Mouse (Mus musculus): ENCODE results near the gene Mafk. TPM values are rescaled to one million over a fixed set of nuclear protein-coding genes. Genes with fewer than 3 reads are reported as not detected.

Gene Mafk
- polyA plus RNA-seq, 1 experiment from 2014 or later, result 7.5 TPM

DNA sequence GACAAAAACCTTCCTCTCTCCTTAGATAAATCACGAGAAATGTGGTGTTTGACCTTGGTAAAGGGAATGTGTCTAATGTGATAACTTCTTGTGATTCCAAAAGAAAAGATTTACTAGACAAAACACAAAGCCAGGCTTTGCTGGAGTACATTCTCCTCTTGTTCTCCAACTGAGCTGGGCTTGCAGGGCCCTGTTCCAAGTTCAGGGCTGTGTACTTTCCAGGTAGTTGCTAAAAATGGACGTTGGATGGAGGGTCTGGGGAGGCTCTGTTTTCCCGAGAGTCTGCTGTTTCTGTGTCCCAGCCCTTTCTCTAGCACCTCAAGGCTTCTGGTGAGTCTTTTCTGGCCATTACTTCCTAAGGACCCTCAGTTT is 1.6 kb downstream of the Mafk start:
- 77% methylated on average over 3 of the region's 3 CpGs for WGBS
- no peak overlapping the region for H3K9ac ChIP-seq (ENCODE audit: low read length)
- H3K27me3 ChIP-seq (ENCODE audit: control insufficient read depth, insufficient read depth, low read length), result no peaks in the 10 kb centered on the region
- H3K9me3 ChIP-seq (ENCODE audit: control insufficient read depth, low read length), result no peaks in the 10 kb centered on the region
- ATAC-seq (replicated peaks; ENCODE audit: low FRiP score) (no peak), DNase-seq (ENCODE audit: low spot score) (no peak)
- H3K36me3 ChIP-seq (ENCODE audit: control insufficient read depth, insufficient read depth, low read length), result no peaks in the 10 kb centered on the region
- H3K4me2 ChIP-seq (ENCODE audit: low read depth, low read length, severe bottlenecking), result no peak overlapping the region
- H3K27ac ChIP-seq (ENCODE audit: low read depth, low read length), result no peak overlapping the region
- H3K4me1 ChIP-seq (replicated peaks; ENCODE audit: control insufficient read depth, insufficient read depth, low read length), result peaks cover 19% of the 10 kb centered on the region
- no peak overlapping the region for H3K4me3 ChIP-seq (ENCODE audit: low read depth, low read length)

DNA sequence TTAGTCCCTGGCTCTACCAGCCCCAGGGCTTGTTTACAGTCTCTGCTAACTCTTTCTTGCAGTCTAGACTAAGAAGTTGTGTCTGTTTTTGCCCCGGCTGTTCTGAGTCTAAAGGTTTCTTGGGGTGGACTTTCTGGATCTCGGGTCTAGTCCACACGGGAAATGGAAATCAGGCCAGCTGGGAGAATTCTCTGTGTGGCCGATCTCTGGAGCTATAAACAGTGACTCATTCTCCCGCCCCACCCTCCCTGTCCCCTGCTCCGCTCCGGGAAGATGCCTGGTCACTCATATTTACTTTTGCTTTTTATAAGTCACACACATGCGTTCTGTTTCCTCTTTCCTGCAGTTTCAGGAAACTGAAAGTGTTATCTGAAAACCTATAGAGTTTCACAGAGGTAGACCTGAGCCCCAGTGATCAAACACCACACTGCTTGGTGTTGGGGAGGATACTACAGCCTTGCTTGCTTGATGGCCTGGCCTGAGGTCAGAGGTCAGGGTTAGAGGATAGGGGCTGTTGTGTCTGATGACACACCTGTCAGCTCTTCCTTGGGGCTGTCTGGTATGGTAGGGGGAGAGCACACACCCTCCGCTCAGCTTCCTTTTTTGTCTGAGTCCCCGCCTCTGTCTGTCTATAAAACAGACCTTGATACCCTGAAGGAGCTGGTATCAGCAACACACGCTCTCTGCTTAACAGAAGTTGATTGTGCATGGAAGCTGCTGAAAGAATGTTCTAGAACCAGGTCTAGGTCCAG is 2.2 kb downstream of the Mafk start:
- Histone ChIP-seq H3K27me3 (ENCODE audit: control insufficient read depth, insufficient read depth, low read length) (no peaks in the 10 kb centered on the region), H3K9ac (ENCODE audit: low read length) (no peak overlapping the region), H3K27ac (ENCODE audit: low read depth, low read length) (no peak overlapping the region), H3K9me3 (ENCODE audit: control insufficient read depth, low read length) (no peaks in the 10 kb centered on the region), H3K36me3 (ENCODE audit: control insufficient read depth, insufficient read depth, low read length) (no peaks in the 10 kb centered on the region), H3K4me2 (ENCODE audit: low read depth, low read length, severe bottlenecking) (peak overlapping the region; percentile 2; the same call in 1 of the 2 replicates), H3K4me3 (ENCODE audit: low read depth, low read length) (no peak overlapping the region), H3K4me1 (replicated peaks; ENCODE audit: control insufficient read depth, insufficient read depth, low read length) (peaks cover 24% of the 10 kb centered on the region)
- ATAC-seq (replicated peaks; ENCODE audit: low FRiP score) (no peak), DNase-seq (ENCODE audit: low spot score) (no peak)
- 77% methylated on average over 11 of the region's 11 CpGs for WGBS

DNA sequence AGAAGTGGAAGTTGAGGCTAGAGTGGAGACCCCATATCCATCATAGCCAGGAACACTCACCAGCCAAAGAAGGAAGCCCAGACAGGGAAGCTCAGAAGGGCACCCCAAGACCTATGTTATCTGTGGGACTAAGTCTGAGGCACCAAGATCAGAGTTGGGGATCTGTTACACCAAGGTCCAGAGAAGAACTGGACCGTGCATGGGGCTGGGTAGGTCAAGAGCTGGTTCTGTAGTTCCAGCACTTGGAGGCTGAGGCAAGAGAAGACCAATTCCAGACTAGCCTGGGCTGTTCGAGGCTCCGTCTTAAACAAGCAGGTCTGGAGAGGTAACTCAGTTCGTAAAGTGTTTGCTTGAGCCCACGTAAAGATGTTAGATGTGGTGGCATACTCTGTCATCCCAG is 2.8 kb downstream of the Mafk start:
- no peaks in the 10 kb centered on the region for H3K27me3 ChIP-seq (ENCODE audit: control insufficient read depth, insufficient read depth, low read length)
- peak overlapping the region; percentile 2; the same call in 1 of the 2 replicates for H3K4me2 ChIP-seq (ENCODE audit: low read depth, low read length, severe bottlenecking)
- no peak for ATAC-seq (replicated peaks; ENCODE audit: low FRiP score)
- peaks cover 27% of the 10 kb centered on the region for H3K4me1 ChIP-seq (replicated peaks; ENCODE audit: control insufficient read depth, insufficient read depth, low read length)
- no peak for DNase-seq (ENCODE audit: low spot score)
- H3K4me3 ChIP-seq (ENCODE audit: low read depth, low read length), result no peak overlapping the region
- no peaks in the 10 kb centered on the region for H3K36me3 ChIP-seq (ENCODE audit: control insufficient read depth, insufficient read depth, low read length)
- H3K27ac ChIP-seq (ENCODE audit: low read depth, low read length), result no peak overlapping the region
- H3K9ac ChIP-seq (ENCODE audit: low read length), result no peak overlapping the region
- H3K9me3 ChIP-seq (ENCODE audit: control insufficient read depth, low read length), result no peaks in the 10 kb centered on the region
- WGBS, result 89% methylated on average over 5 of the region's 5 CpGs

DNA sequence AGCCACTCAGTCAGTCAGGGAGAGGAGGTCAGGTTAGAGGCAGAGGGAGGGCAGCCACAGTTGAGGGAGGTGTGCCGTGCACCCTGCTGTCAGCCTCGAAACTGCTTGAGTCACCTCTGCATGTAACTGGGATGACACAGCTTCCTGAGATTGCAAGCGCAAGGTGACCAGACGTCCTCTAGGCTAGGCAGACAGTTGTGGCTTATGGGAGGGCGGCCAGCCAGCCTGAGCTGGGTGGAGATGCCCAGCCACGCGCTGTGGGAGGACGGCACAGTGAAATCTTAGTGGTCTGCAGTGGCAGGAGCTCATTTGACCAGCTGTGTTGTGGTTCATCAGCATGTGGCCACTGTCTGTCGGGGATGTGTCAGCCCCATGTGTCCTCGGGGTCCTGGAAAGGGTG is 3.6 kb downstream of the Mafk start:
- H3K9ac ChIP-seq (ENCODE audit: low read length), result no peak overlapping the region
- H3K36me3 ChIP-seq (ENCODE audit: control insufficient read depth, insufficient read depth, low read length), result no peaks in the 10 kb centered on the region
- H3K27ac ChIP-seq (ENCODE audit: low read depth, low read length), result no peak overlapping the region
- no peaks in the 10 kb centered on the region for H3K27me3 ChIP-seq (ENCODE audit: control insufficient read depth, insufficient read depth, low read length)
- DNase-seq (ENCODE audit: low spot score), result no peak
- ATAC-seq (replicated peaks; ENCODE audit: low FRiP score), result no peak
- no peaks in the 10 kb centered on the region for H3K9me3 ChIP-seq (ENCODE audit: control insufficient read depth, low read length)
- no peak overlapping the region for H3K4me2 ChIP-seq (ENCODE audit: low read depth, low read length, severe bottlenecking)
- no peak overlapping the region for H3K4me3 ChIP-seq (ENCODE audit: low read depth, low read length)
- H3K4me1 ChIP-seq (replicated peaks; ENCODE audit: control insufficient read depth, insufficient read depth, low read length), result peaks cover 27% of the 10 kb centered on the region
- 70% methylated on average over 10 of the region's 10 CpGs for WGBS

DNA sequence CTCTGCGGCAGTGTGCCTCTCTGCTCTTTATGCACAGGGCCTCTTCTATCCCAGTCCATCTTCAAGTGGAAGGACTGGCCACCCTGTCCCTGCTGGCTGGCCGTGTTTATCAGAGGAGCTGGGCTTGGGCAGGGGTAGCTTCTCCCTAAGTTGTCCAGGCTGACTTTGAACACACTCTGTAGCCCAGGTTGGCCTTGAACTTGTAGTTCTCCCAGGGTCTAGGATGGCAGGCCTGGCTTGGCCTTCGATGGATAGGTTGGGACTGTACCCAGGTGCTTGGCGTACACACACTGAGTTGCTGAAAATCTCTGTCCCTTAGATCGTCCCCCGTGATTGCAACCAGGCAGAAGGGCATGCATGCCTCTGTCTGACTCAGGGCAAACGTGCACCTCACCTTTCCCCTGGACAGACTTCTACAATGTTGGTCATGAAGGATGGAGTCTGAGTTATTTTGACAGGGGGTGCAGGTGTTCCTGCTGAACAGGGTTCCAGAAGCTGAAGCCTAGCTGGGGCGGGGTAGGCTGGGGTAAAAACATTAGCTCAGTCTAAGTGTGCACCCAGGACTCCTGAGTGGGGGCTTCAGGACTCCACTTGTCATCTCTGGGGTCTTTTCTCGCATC is 4.8 kb downstream of the Mafk start:
- Histone ChIP-seq H3K9me3 (ENCODE audit: control insufficient read depth, low read length) (no peaks in the 10 kb centered on the region), H3K27me3 (ENCODE audit: control insufficient read depth, insufficient read depth, low read length) (no peaks in the 10 kb centered on the region), H3K27ac (ENCODE audit: low read depth, low read length) (no peak overlapping the region; the same call in 1 of the 2 replicates), H3K9ac (ENCODE audit: low read length) (no peak overlapping the region), H3K4me1 (replicated peaks; ENCODE audit: control insufficient read depth, insufficient read depth, low read length) (peaks cover 27% of the 10 kb centered on the region), H3K4me2 (ENCODE audit: low read depth, low read length, severe bottlenecking) (no peak overlapping the region), H3K36me3 (ENCODE audit: control insufficient read depth, insufficient read depth, low read length) (no peaks in the 10 kb centered on the region), H3K4me3 (ENCODE audit: low read depth, low read length) (no peak overlapping the region)
- no peak for DNase-seq (ENCODE audit: low spot score)
- ATAC-seq (replicated peaks; ENCODE audit: low FRiP score), result no peak
- WGBS, result 85% methylated on average over 9 of the region's 9 CpGs

DNA sequence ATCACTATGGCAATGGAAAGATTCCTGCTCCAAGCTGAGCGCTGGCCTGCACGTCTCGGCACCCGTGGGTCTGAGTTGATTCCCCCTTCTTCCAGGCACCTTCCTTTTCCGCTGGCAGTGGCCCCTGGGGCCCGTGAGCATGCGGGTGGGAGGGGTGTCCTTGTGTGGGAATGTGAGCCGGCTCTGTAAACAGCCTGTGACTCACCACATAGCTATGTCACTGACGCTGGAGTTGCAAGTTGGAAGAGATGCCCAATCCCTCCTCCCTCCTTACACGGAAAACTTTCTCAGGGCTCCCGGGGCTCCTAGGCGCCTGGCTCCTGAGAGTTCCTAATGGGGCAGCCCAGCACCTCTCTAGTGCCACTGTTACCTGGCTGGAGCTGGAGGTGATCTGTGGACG is 5.6 kb downstream of the Mafk start:
- peak; percentile 73 for DNase-seq (ENCODE audit: low spot score)
- Histone ChIP-seq H3K27ac (ENCODE audit: low read depth, low read length) (peak overlapping the region; percentile 54), H3K9ac (ENCODE audit: low read length) (peak overlapping the region; percentile 8; the same call in 1 of the 2 replicates), H3K27me3 (ENCODE audit: control insufficient read depth, insufficient read depth, low read length) (no peaks in the 10 kb centered on the region), H3K9me3 (ENCODE audit: control insufficient read depth, low read length) (no peaks in the 10 kb centered on the region), H3K4me3 (ENCODE audit: low read depth, low read length) (no peak overlapping the region; the same call in 1 of the 2 replicates), H3K4me2 (ENCODE audit: low read depth, low read length, severe bottlenecking) (no peak overlapping the region; the same call in 1 of the 2 replicates), H3K4me1 (replicated peaks; ENCODE audit: control insufficient read depth, insufficient read depth, low read length) (peaks cover 26% of the 10 kb centered on the region), H3K36me3 (ENCODE audit: control insufficient read depth, insufficient read depth, low read length) (no peaks in the 10 kb centered on the region)
- 33% methylated on average over 13 of the region's 13 CpGs for WGBS
- ATAC-seq (replicated peaks; ENCODE audit: low FRiP score), result peak; percentile 31

DNA sequence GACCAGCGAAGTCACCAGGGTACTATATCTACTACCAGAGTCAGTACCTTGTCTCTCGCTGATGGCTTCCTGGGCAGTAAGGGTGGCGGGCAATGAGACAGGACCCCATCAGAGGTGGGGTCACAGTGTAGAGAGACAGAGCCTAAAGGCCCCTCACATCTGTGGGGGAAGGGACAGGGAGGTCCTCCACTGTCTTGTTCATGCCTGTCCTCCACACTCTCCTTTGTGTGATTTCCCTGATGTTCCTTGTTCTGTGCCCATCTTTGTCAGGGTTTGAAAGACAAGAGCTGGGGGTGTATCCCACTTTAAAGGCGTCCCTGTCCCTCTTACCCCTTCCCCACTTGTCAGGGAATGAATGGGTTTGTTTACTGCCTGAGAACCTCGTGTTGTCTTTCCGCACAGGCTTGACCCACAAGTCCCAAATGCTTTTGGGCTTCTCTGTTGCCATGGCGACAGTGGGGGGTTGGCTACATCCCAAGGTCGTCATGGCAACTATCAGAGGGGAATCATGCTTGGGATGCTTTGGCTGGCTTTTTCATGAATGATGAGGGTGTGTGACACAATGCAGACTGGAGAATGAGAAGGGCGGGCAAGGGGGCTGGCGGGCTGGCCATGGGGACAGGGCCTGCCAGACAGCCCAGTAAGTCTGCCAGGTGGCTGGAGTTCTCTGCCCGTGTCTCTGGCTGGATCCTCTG is 6.3 kb downstream of the Mafk start:
- peak overlapping the region; percentile 75 for H3K27ac ChIP-seq (ENCODE audit: low read depth, low read length)
- no peaks in the 10 kb centered on the region for H3K36me3 ChIP-seq (ENCODE audit: control insufficient read depth, insufficient read depth, low read length)
- 0 out of 2 replicates have a peak overlapping the region, but pooled peaks have one; percentile 9 for H3K4me3 ChIP-seq (ENCODE audit: low read depth, low read length)
- H3K9ac ChIP-seq (ENCODE audit: low read length), result peak overlapping the region; percentile 27
- no peaks in the 10 kb centered on the region for H3K9me3 ChIP-seq (ENCODE audit: control insufficient read depth, low read length)
- peak; percentile 85 for ATAC-seq (replicated peaks; ENCODE audit: low FRiP score)
- peak; percentile 86 for DNase-seq (ENCODE audit: low spot score)
- peak overlapping the region; percentile 36 for H3K4me2 ChIP-seq (ENCODE audit: low read depth, low read length, severe bottlenecking)
- H3K4me1 ChIP-seq (replicated peaks; ENCODE audit: control insufficient read depth, insufficient read depth, low read length), result peaks cover 23% of the 10 kb centered on the region
- 27% methylated on average over 11 of the region's 11 CpGs for WGBS
- H3K27me3 ChIP-seq (ENCODE audit: control insufficient read depth, insufficient read depth, low read length), result no peaks in the 10 kb centered on the region

DNA sequence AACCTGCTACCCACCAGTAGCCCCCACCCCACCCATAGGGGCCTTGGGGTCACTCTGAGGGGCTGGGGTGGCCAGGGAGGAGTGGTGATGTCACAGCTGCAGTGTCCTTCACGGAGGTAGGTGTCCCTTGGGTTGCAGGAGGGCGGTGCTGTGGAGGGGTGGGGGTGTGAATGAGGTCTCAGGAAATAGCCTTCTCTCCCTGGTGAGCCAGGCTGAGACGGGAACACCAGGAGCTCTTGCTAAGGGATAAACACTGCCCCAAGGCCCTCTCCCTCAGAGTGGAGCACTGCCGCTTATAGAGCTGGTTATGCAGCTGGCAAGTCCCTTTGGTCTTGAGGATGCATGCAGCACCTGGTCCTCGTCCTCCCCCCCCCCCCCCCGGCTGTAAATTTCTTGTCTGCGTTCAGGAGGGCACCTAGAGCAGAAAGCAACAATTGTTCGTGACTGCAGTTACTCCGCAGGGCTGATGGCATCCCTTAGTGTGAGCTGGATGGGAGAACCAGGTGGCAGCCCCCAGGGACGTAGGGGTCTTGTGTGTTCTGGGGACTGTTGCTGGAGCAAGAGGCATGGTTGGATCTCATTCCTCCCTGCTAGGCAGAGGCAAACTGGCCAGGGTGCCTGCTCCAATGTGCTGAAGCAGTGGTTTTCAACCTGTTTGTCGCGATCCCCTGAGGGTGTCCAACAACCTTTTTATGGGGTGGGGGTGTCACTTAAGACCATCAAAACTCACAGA is 7.0 kb downstream of the Mafk start:
- Histone ChIP-seq H3K27ac (ENCODE audit: low read depth, low read length) (peak overlapping the region; percentile 75), H3K27me3 (ENCODE audit: control insufficient read depth, insufficient read depth, low read length) (no peaks in the 10 kb centered on the region), H3K4me2 (ENCODE audit: low read depth, low read length, severe bottlenecking) (peak overlapping the region; percentile 36), H3K9me3 (ENCODE audit: control insufficient read depth, low read length) (no peaks in the 10 kb centered on the region), H3K36me3 (ENCODE audit: control insufficient read depth, insufficient read depth, low read length) (no peaks in the 10 kb centered on the region), H3K4me3 (ENCODE audit: low read depth, low read length) (0 out of 2 replicates have a peak overlapping the region, but pooled peaks have one; percentile 9), H3K9ac (ENCODE audit: low read length) (peak overlapping the region; percentile 27), H3K4me1 (replicated peaks; ENCODE audit: control insufficient read depth, insufficient read depth, low read length) (peaks cover 23% of the 10 kb centered on the region)
- no peak; the same call in 1 of the 2 replicates for ATAC-seq (replicated peaks; ENCODE audit: low FRiP score)
- WGBS, result 55% methylated on average over 11 of the region's 12 CpGs
- no peak for DNase-seq (ENCODE audit: low spot score)
